Mouse (Mus musculus) lung, postnatal 0 days (tissue): ENCODE measurements around the gene Meis2.

Experiments
- CTCF ChIP-seq: IDR thresholded peaks from 2 replicates; pipeline ENCODE4 v1.5.1; 2016; ENCODE audit warnings: antibody characterized with exemption, mild to moderate bottlenecking
- EP300 ChIP-seq: IDR thresholded peaks from 2 replicates; pipeline ENCODE4 v1.6.1; 2016; ENCODE audit warnings: antibody characterized with exemption, mild to moderate bottlenecking, control low read depth

DNA sequence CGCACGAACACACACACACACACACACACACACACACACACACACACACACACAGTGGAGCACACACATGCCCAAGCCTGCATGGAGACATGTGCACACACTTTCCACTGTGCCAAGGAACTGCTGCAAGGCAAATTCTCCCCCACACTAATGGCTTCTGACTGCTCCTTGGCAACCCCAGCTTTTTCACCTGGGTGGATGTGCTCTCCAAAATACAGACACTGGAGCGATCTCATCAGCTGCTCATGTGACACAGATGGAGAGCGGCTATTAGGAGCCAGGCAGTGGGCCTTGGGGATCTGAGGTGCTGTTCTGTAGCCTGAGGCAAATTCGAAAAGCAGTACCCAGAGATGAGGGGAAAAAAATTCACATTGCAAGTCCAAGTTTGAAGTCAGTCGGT lies 63.3 kb downstream of the Meis2 start:
- TF ChIP-seq CTCF (no peak), EP300 (no peak)
